Mouse (Mus musculus): ENCODE results near the gene Cby1.

DNA sequence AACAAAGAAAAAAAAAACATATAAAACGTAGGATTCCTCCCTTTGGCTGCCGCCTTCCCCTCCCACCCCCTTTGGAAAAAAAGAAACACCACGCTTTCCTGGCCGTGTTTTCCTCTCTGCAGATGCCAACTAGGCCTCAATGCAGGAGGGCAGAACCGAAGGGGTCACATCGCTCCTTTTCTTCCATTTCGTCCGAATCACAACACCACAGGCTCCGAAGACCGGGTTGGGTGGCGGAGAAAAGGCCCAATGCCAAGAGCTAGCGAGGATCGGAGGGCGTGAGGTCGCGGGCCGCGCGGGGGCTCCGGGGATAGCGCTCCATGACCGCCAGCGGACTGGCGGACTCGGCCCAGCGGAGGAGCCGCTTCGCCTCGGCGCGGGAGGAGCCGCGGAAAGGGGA, 28.2 kb downstream of the Cby1 start:
- no peak for TF ChIP-seq CTCF (IDR thresholded peaks at IDR 0.05; ENCODE audit: borderline replicate concordance, insufficient read depth, low read depth, low read length)
- TF ChIP-seq POLR2A (IDR thresholded peaks at IDR 0.05; ENCODE audit: borderline replicate concordance, insufficient read depth, low read length), result no peak
